Mouse (Mus musculus) ES-E14 (cell line): ENCODE data around the gene Mast1. TPM values are rescaled to one million over a fixed set of nuclear protein-coding genes. Genes with fewer than 3 reads are reported as not detected.

Experiments used
- DNase-seq: peaks from one replicate; pipeline ENCODE4 v3.0.0-alpha.2; 2013; ENCODE audit warnings: low read depth, low spot score
- H3K27ac ChIP-seq: 2 replicates; pipeline ENCODE4 v1.5.1; 2012; ENCODE audit warnings: low read depth, mild to moderate bottlenecking, low read length, moderate library complexity, mixed read lengths; ENCODE audit not compliant: poor library complexity, insufficient read depth, severe bottlenecking
- H3K36me3 ChIP-seq: 2 replicates; pipeline ENCODE4 v1.6.1; 2012; ENCODE audit warnings: mild to moderate bottlenecking, low read length, moderate library complexity, mixed read lengths; ENCODE audit not compliant: control insufficient read depth, poor library complexity, insufficient read depth, severe bottlenecking
- H3K4me1 ChIP-seq, 2 experiments: fragments of 150-350 bp in 1 of 2; sonication (generic) in 1 of 2; 2 replicates each; pipeline ENCODE4 v1.6.1; 2012; ENCODE audit warnings: low read length in 2 of 2, mild to moderate bottlenecking in 1 of 2, mixed read lengths in 1 of 2; ENCODE audit not compliant: control insufficient read depth in 2 of 2, insufficient read depth in 2 of 2, poor library complexity in 1 of 2
- H3K4me3 ChIP-seq, 2 experiments: fragments of 150-350 bp in 1 of 2; sonication (generic) in 1 of 2; 2 replicates each; pipeline ENCODE4 v1.5.1; 2012; ENCODE audit warnings: low read length in 2 of 2, low read depth in 1 of 2, mild to moderate bottlenecking in 1 of 2, mixed read lengths in 1 of 2; ENCODE audit not compliant: insufficient read depth in 1 of 2, poor library complexity in 1 of 2, severe bottlenecking in 1 of 2
- H3K9ac ChIP-seq: 2 replicates; pipeline ENCODE4 v1.6.1; 2012; ENCODE audit warnings: low read depth, mild to moderate bottlenecking, low read length, mixed read lengths; ENCODE audit not compliant: poor library complexity, insufficient read depth, severe bottlenecking
- H3K9me3 ChIP-seq: fragments of 150-350 bp; sonication (generic); 2 replicates; pipeline ENCODE4 v1.6.1; 2012; ENCODE audit warnings: low read depth, mild to moderate bottlenecking, low read length; ENCODE audit not compliant: control insufficient read depth, insufficient read depth
- CHD2 ChIP-seq: IDR thresholded peaks from 2 replicates; pipeline ENCODE4 v1.6.1; 2014; ENCODE audit warnings: mild to moderate bottlenecking, low read depth, low read length, inconsistent platforms
- HCFC1 ChIP-seq: IDR thresholded peaks from 2 replicates; pipeline ENCODE4 v1.6.1; 2012; ENCODE audit warnings: low read length, inconsistent platforms, borderline replicate concordance; ENCODE audit not compliant: insufficient read depth
- MAFK ChIP-seq: IDR thresholded peaks from 2 replicates; pipeline ENCODE4 v1.6.1; 2014; ENCODE audit warnings: mild to moderate bottlenecking, low read depth, low read length, inconsistent platforms; ENCODE audit not compliant: insufficient read depth
- ZC3H11A ChIP-seq: IDR thresholded peaks from 2 replicates; pipeline ENCODE4 v1.6.1; 2012; ENCODE audit warnings: low read depth, mild to moderate bottlenecking, inconsistent platforms, low read length, borderline replicate concordance
- ZNF384 ChIP-seq: IDR thresholded peaks from 2 replicates; pipeline ENCODE4 v1.6.1; 2012; ENCODE audit warnings: low read depth, low read length, inconsistent platforms
- in situ Hi-C, 2 experiments: fragments of 600-800 bp; cut with MboI; formaldehyde crosslinking; loops; one replicate each; pipeline ENCODE4 v1.15.1; 2025; ENCODE audit warnings: low sequenced_read_pairs in 2 of 2, inconsistent platforms in 1 of 2; ENCODE audit not compliant: unreplicated experiment in 2 of 2
- total RNA-seq: library from RNA; depleted of rRNA; stranded (reverse); fragments of 300-350 nt; gene quantifications from 2 replicates; pipeline ENCODE4 v1.2.3, GENCODE M21; 2012

Gene Mast1
- total RNA-seq, 1 experiment = 1.4 TPM

GRCm38 (mm10) chr8:84935489-84935888, 1.7 kb downstream of the Mast1 start:
- peaks cover 0 to 4% of the 10 kb centered on the region in 2 experiments; a peak in 1 of 4 replicates for H3K4me1 ChIP-seq
- H3K9ac ChIP-seq = no peak overlapping the region
- no peak overlapping the region for H3K4me3 ChIP-seq
- TF ChIP-seq HCFC1 (no peak), ZC3H11A (no peak), CHD2 (no peak), MAFK (no peak), ZNF384 (no peak)
- H3K9me3 ChIP-seq = no peaks in the 10 kb centered on the region
- no peaks in the 10 kb centered on the region for H3K36me3 ChIP-seq
- H3K27ac ChIP-seq = no peak overlapping the region
- in situ Hi-C loops = no loop called here
- no peak for DNase-seq

- H3K4me3 ChIP-seq = no peak overlapping the region
- H3K9ac ChIP-seq = no peak overlapping the region
- peak; percentile 69 for DNase-seq
- H3K4me1 ChIP-seq = peaks cover 0 to 4% of the 10 kb centered on the region in 2 experiments; a peak in 1 of 4 replicates
- no peaks in the 10 kb centered on the region for H3K36me3 ChIP-seq
- no peaks in the 10 kb centered on the region for H3K9me3 ChIP-seq
- no peak for TF ChIP-seq ZNF384
- TF ChIP-seq ZC3H11A = no peak
- no peak for TF ChIP-seq HCFC1
- no peak for TF ChIP-seq MAFK
- TF ChIP-seq CHD2 = no peak
- in situ Hi-C loops = no loop called here
- H3K27ac ChIP-seq = no peak overlapping the region
Observed at GRCm38 (mm10) chr8:84934860-84935259, 2.3 kb downstream of the Mast1 start.

- no peaks in the 10 kb centered on the region for H3K9me3 ChIP-seq
- H3K4me1 ChIP-seq = peaks cover 0 to 6% of the 10 kb centered on the region in 2 experiments; a peak in 1 of 4 replicates
- H3K27ac ChIP-seq = no peak overlapping the region
- no peak for DNase-seq
- no peak for TF ChIP-seq CHD2
- no peak for TF ChIP-seq HCFC1
- no peak for TF ChIP-seq MAFK
- H3K4me3 ChIP-seq = no peak overlapping the region
- in situ Hi-C loops = no loop called here
- no peaks in the 10 kb centered on the region for H3K36me3 ChIP-seq
- no peak overlapping the region for H3K9ac ChIP-seq
Observed at GRCm38 (mm10) chr8:84933767-84934559, 3.2 kb downstream of the Mast1 start.

GRCm38 (mm10) chr8:84930582-84930981, 6.6 kb downstream of the Mast1 start:
- Histone ChIP-seq H3K9ac (no peak overlapping the region), H3K27ac (no peak overlapping the region), H3K4me3 (no peak overlapping the region), H3K4me1 (peaks cover 0 to 2% of the 10 kb centered on the region in 2 experiments; a peak in 1 of 4 replicates), H3K36me3 (no peaks in the 10 kb centered on the region), H3K9me3 (no peaks in the 10 kb centered on the region)
- TF ChIP-seq HCFC1 (no peak), ZC3H11A (no peak), MAFK (no peak), ZNF384 (no peak), CHD2 (no peak)
- in situ Hi-C loops = no loop called here
- no peak for DNase-seq
